Mouse (Mus musculus): ENCODE measurements at regions not wholly inside any gene's neighbourhood (a gene's known extent, or its start where the extent isn't known, plus 50 kb on each side); places are given as distances from the start of the nearest gene placed in this dataset.

GRCm38 (mm10) chr15:42320349-42320748, 2186.2 kb downstream of the 9330182O14Rik start:
- TF ChIP-seq CTCF (IDR thresholded peaks at IDR 0.05; ENCODE audit: control insufficient read depth, insufficient read depth, insufficient replicate concordance, low read depth, low read length) (no peak), POLR2A (IDR thresholded peaks at IDR 0.05; ENCODE audit: control insufficient read depth, low read depth, low read length) (no peak)
